Mouse (Mus musculus): ENCODE measurements around the gene Mtrex. TPM values are rescaled to one million over a fixed set of nuclear protein-coding genes. Genes with fewer than 3 reads are reported as not detected.

The Mtrex gene
- polyA plus RNA-seq, 1 experiment from 2014 or later: 63.7 TPM

GRCm38 (mm10) chr13:112860911-112861310 lies 66.3 kb downstream of the Mtrex start:
- ATAC-seq (ENCODE audit: insufficient read depth, low FRiP score): no peak
- Histone ChIP-seq H3K27ac (ENCODE audit: low read length) (no peak overlapping the region; the same call in 1 of the 2 replicates), H3K4me3 (replicated peaks; ENCODE audit: low read length) (no peak overlapping the region), H3K27me3 (ENCODE audit: control insufficient read depth, insufficient read depth, low read length) (no peaks in the 10 kb centered on the region), H3K9me3 (replicated peaks; ENCODE audit: control insufficient read depth, low read length) (no peaks in the 10 kb centered on the region), H3K9ac (ENCODE audit: low read length) (no peak overlapping the region), H3K36me3 (ENCODE audit: control insufficient read depth, insufficient read depth, low read length) (peaks cover 13% of the 10 kb centered on the region; the same call in 1 of the 2 replicates), H3K4me1 (ENCODE audit: control insufficient read depth, insufficient read depth, low read length) (peaks cover 11% of the 10 kb centered on the region; the same call in 1 of the 2 replicates), H3K4me2 (ENCODE audit: low read depth, low read length) (no peak overlapping the region)
- 84% methylated on average over 9 of the region's 9 CpGs for WGBS

- no peak for ATAC-seq (ENCODE audit: insufficient read depth, low FRiP score)
- no peaks in the 10 kb centered on the region for H3K27me3 ChIP-seq (ENCODE audit: control insufficient read depth, insufficient read depth, low read length)
- WGBS: 77% methylated on average over 2 of the region's 2 CpGs
- H3K4me1 ChIP-seq (ENCODE audit: control insufficient read depth, insufficient read depth, low read length): peaks cover 11% of the 10 kb centered on the region; the same call in 1 of the 2 replicates
- H3K27ac ChIP-seq (ENCODE audit: low read length): no peak overlapping the region; the same call in 1 of the 2 replicates
- no peak overlapping the region for H3K9ac ChIP-seq (ENCODE audit: low read length)
- H3K4me2 ChIP-seq (ENCODE audit: low read depth, low read length): no peak overlapping the region
- H3K36me3 ChIP-seq (ENCODE audit: control insufficient read depth, insufficient read depth, low read length): peaks cover 13% of the 10 kb centered on the region; the same call in 1 of the 2 replicates
- H3K9me3 ChIP-seq (replicated peaks; ENCODE audit: control insufficient read depth, low read length): no peaks in the 10 kb centered on the region
- no peak overlapping the region for H3K4me3 ChIP-seq (replicated peaks; ENCODE audit: low read length)
These were observed 66.8 kb downstream of the Mtrex start for GRCm38 (mm10) chr13:112860370-112860769.

- H3K9me3 ChIP-seq (replicated peaks; ENCODE audit: control insufficient read depth, low read length): no peaks in the 10 kb centered on the region
- WGBS: 82% methylated on average over 21 of the region's 21 CpGs
- peaks cover 13% of the 10 kb centered on the region; the same call in 1 of the 2 replicates for H3K36me3 ChIP-seq (ENCODE audit: control insufficient read depth, insufficient read depth, low read length)
- no peaks in the 10 kb centered on the region for H3K27me3 ChIP-seq (ENCODE audit: control insufficient read depth, insufficient read depth, low read length)
- ATAC-seq (ENCODE audit: insufficient read depth, low FRiP score): no peak
- H3K4me2 ChIP-seq (ENCODE audit: low read depth, low read length): no peak overlapping the region
- peaks cover 11% of the 10 kb centered on the region; the same call in 1 of the 2 replicates for H3K4me1 ChIP-seq (ENCODE audit: control insufficient read depth, insufficient read depth, low read length)
- H3K4me3 ChIP-seq (replicated peaks; ENCODE audit: low read length): no peak overlapping the region
- H3K9ac ChIP-seq (ENCODE audit: low read length): no peak overlapping the region
- H3K27ac ChIP-seq (ENCODE audit: low read length): no peak overlapping the region
These were observed 67.5 kb downstream of the Mtrex start for GRCm38 (mm10) chr13:112859574-112860134.

GRCm38 (mm10) chr13:112857921-112858320 lies 69.3 kb downstream of the Mtrex start:
- no peak overlapping the region for H3K9ac ChIP-seq (ENCODE audit: low read length)
- H3K4me2 ChIP-seq (ENCODE audit: low read depth, low read length): no peak overlapping the region
- H3K4me1 ChIP-seq (ENCODE audit: control insufficient read depth, insufficient read depth, low read length): peaks cover 11% of the 10 kb centered on the region; the same call in 1 of the 2 replicates
- no peaks in the 10 kb centered on the region for H3K27me3 ChIP-seq (ENCODE audit: control insufficient read depth, insufficient read depth, low read length)
- 81% methylated on average over 7 of the region's 7 CpGs for WGBS
- peaks cover 13% of the 10 kb centered on the region; the same call in 1 of the 2 replicates for H3K36me3 ChIP-seq (ENCODE audit: control insufficient read depth, insufficient read depth, low read length)
- no peaks in the 10 kb centered on the region for H3K9me3 ChIP-seq (replicated peaks; ENCODE audit: control insufficient read depth, low read length)
- no peak for ATAC-seq (ENCODE audit: insufficient read depth, low FRiP score)
- H3K4me3 ChIP-seq (replicated peaks; ENCODE audit: low read length): no peak overlapping the region
- H3K27ac ChIP-seq (ENCODE audit: low read length): no peak overlapping the region

GRCm38 (mm10) chr13:112854402-112854801 lies 72.8 kb downstream of the Mtrex start:
- ATAC-seq (ENCODE audit: insufficient read depth, low FRiP score): no peak
- Histone ChIP-seq H3K4me2 (ENCODE audit: low read depth, low read length) (no peak overlapping the region), H3K9me3 (replicated peaks; ENCODE audit: control insufficient read depth, low read length) (no peaks in the 10 kb centered on the region), H3K4me3 (replicated peaks; ENCODE audit: low read length) (no peak overlapping the region), H3K27me3 (ENCODE audit: control insufficient read depth, insufficient read depth, low read length) (no peaks in the 10 kb centered on the region), H3K36me3 (ENCODE audit: control insufficient read depth, insufficient read depth, low read length) (0 out of 2 replicates have a peak, but pooled peaks cover 2% of the 10 kb centered on the region), H3K4me1 (ENCODE audit: control insufficient read depth, insufficient read depth, low read length) (no peaks in the 10 kb centered on the region), H3K9ac (ENCODE audit: low read length) (no peak overlapping the region), H3K27ac (ENCODE audit: low read length) (no peak overlapping the region)
- 63% methylated on average over 6 of the region's 6 CpGs for WGBS

- Histone ChIP-seq H3K4me1 (ENCODE audit: control insufficient read depth, insufficient read depth, low read length) (no peaks in the 10 kb centered on the region), H3K36me3 (ENCODE audit: control insufficient read depth, insufficient read depth, low read length) (0 out of 2 replicates have a peak, but pooled peaks cover 2% of the 10 kb centered on the region), H3K4me3 (replicated peaks; ENCODE audit: low read length) (no peak overlapping the region), H3K9me3 (replicated peaks; ENCODE audit: control insufficient read depth, low read length) (no peaks in the 10 kb centered on the region), H3K4me2 (ENCODE audit: low read depth, low read length) (no peak overlapping the region), H3K9ac (ENCODE audit: low read length) (no peak overlapping the region), H3K27me3 (ENCODE audit: control insufficient read depth, insufficient read depth, low read length) (no peaks in the 10 kb centered on the region), H3K27ac (ENCODE audit: low read length) (no peak overlapping the region)
- 77% methylated on average over 17 of the region's 17 CpGs for WGBS
- no peak for ATAC-seq (ENCODE audit: insufficient read depth, low FRiP score)
These were observed 73.4 kb downstream of the Mtrex start for GRCm38 (mm10) chr13:112853710-112854316.

GRCm38 (mm10) chr13:112845931-112846330 lies 81.3 kb downstream of the Mtrex start:
- WGBS: 94% methylated on average over 3 of the region's 3 CpGs
- no peak overlapping the region for H3K4me3 ChIP-seq (replicated peaks; ENCODE audit: low read length)
- no peak overlapping the region for H3K4me2 ChIP-seq (ENCODE audit: low read depth, low read length)
- no peak overlapping the region for H3K9ac ChIP-seq (ENCODE audit: low read length)
- peaks cover 16% of the 10 kb centered on the region for H3K36me3 ChIP-seq (ENCODE audit: control insufficient read depth, insufficient read depth, low read length)
- no peaks in the 10 kb centered on the region for H3K4me1 ChIP-seq (ENCODE audit: control insufficient read depth, insufficient read depth, low read length)
- H3K27ac ChIP-seq (ENCODE audit: low read length): no peak overlapping the region
- H3K27me3 ChIP-seq (ENCODE audit: control insufficient read depth, insufficient read depth, low read length): no peaks in the 10 kb centered on the region
- no peak for ATAC-seq (ENCODE audit: insufficient read depth, low FRiP score)
- peaks cover 6% of the 10 kb centered on the region; the same call in 1 of the 2 replicates for H3K9me3 ChIP-seq (replicated peaks; ENCODE audit: control insufficient read depth, low read length)

GRCm38 (mm10) chr13:112840241-112841087 lies 86.7 kb downstream of the Mtrex start:
- peaks cover 9% of the 10 kb centered on the region for H3K36me3 ChIP-seq (ENCODE audit: control insufficient read depth, insufficient read depth, low read length)
- H3K9ac ChIP-seq (ENCODE audit: low read length): no peak overlapping the region
- no peak overlapping the region for H3K4me3 ChIP-seq (replicated peaks; ENCODE audit: low read length)
- peaks cover 6% of the 10 kb centered on the region; the same call in 1 of the 2 replicates for H3K9me3 ChIP-seq (replicated peaks; ENCODE audit: control insufficient read depth, low read length)
- ATAC-seq (ENCODE audit: insufficient read depth, low FRiP score): no peak
- H3K4me2 ChIP-seq (ENCODE audit: low read depth, low read length): no peak overlapping the region
- no peaks in the 10 kb centered on the region for H3K4me1 ChIP-seq (ENCODE audit: control insufficient read depth, insufficient read depth, low read length)
- H3K27ac ChIP-seq (ENCODE audit: low read length): no peak overlapping the region
- 88% methylated on average over 16 of the region's 16 CpGs for WGBS
- no peaks in the 10 kb centered on the region for H3K27me3 ChIP-seq (ENCODE audit: control insufficient read depth, insufficient read depth, low read length)
